ENCODE assay signal across 15 mouse cellular contexts in genomic region chr6:112902791-112903190, GRCm38 (mm10). TPM values are rescaled to one million over a fixed set of nuclear protein-coding genes. Genes with fewer than 3 reads are reported as not detected.
DNase-seq lines count a peak whose midpoint lies in the region; ATAC-seq lines count a peak whose summit lies in the region.
"Had no signal": no experiment of that assay in that cellular context is flagged by ENCODE, and none has a peak within 500 bp of the region (broad histone marks: within the 10 kb centered on the region; RNA-seq: fewer than 3 reads in every experiment).

No protein-coding gene starts in this region.

- no peak overlapping the region for H3K4me3 ChIP-seq in heart, embryonic 12.5 days
- H3K4me3 ChIP-seq in forebrain, embryonic 11.5 days (ENCODE audit: low read depth, low read length): no peak overlapping the region
- no peak overlapping the region for H3K4me3 ChIP-seq in limb, embryonic 10.5 days
- no peak overlapping the region for H3K4me3 ChIP-seq in midbrain, embryonic 16.5 days (ENCODE audit: low read depth, low read length)
- H3K4me3 ChIP-seq: heart, adult 2 months; lung, embryonic 15.5 days had no signal

- H3K4me2 ChIP-seq in heart, embryonic 12.5 days: peak overlapping the region; percentile 43
- peak overlapping the region; percentile 39; the same call in 1 of the 2 replicates for H3K4me2 ChIP-seq in forebrain, embryonic 11.5 days (ENCODE audit: low read depth, low read length, severe bottlenecking)
- peak overlapping the region; percentile 30 for H3K4me2 ChIP-seq in midbrain, embryonic 16.5 days (ENCODE audit: low read length)
- H3K4me2 ChIP-seq: lung, embryonic 15.5 days had no signal

- 3% methylated on average over 4 of the region's 4 CpGs for WGBS in heart, embryonic 12.5 days
- 4% methylated on average over 4 of the region's 4 CpGs for WGBS in forebrain, embryonic 11.5 days
- 31% methylated on average over 4 of the region's 4 CpGs for WGBS in limb, embryonic 10.5 days
- WGBS in midbrain, embryonic 16.5 days: 3% methylated on average over 3 of the region's 4 CpGs

- no peak for DNase-seq in heart, adult 8-10 months (ENCODE audit: low spot score)
- peak; percentile 60 for DNase-seq in forebrain, embryonic 11.5 days (ENCODE audit: low spot score)
- DNase-seq in limb, embryonic 10.5 days (ENCODE audit: low spot score): no peak
- no peak for DNase-seq in thymus, postnatal 14 days
- DNase-seq in thymus, postnatal 36 days: no peak
- no peak for DNase-seq in cerebellum, adult 9-11 months
- DNase-seq: adrenal gland, postnatal 10 days; cerebellum, postnatal 10 days; heart, adult 2 months; kidney, adult 8-10 months; layer of hippocampus, postnatal 36 days; thymus, postnatal 25 days had no signal

- no peaks in the 10 kb centered on the region for H3K9me3 ChIP-seq in heart, embryonic 12.5 days (replicated peaks)
- no peaks in the 10 kb centered on the region for H3K9me3 ChIP-seq in forebrain, embryonic 11.5 days (ENCODE audit: control insufficient read depth, low read length)
- no peaks in the 10 kb centered on the region for H3K9me3 ChIP-seq in limb, embryonic 10.5 days (replicated peaks)
- H3K9me3 ChIP-seq in midbrain, embryonic 16.5 days (replicated peaks; ENCODE audit: control insufficient read depth, low read length, poor library complexity, severe bottlenecking): no peaks in the 10 kb centered on the region
- H3K9me3 ChIP-seq: lung, embryonic 15.5 days had no signal

- H3K4me1 ChIP-seq in heart, embryonic 12.5 days (replicated peaks): peaks cover 19% of the 10 kb centered on the region
- H3K4me1 ChIP-seq in forebrain, embryonic 11.5 days (replicated peaks; ENCODE audit: control insufficient read depth, insufficient read depth, low read length): peaks cover 48% of the 10 kb centered on the region
- H3K4me1 ChIP-seq in limb, embryonic 10.5 days: peaks cover 21% of the 10 kb centered on the region
- H3K4me1 ChIP-seq in midbrain, embryonic 16.5 days (ENCODE audit: control insufficient read depth, insufficient read depth, low read length): peaks cover 59% of the 10 kb centered on the region

- H3K27ac ChIP-seq in heart, embryonic 12.5 days (ENCODE audit: poor library complexity, severe bottlenecking): no peak overlapping the region
- peak overlapping the region; percentile 98 for H3K27ac ChIP-seq in forebrain, embryonic 11.5 days (ENCODE audit: low read depth, low read length)
- H3K27ac ChIP-seq in limb, embryonic 10.5 days: 0 out of 2 replicates have a peak overlapping the region, but pooled peaks have one; percentile 8
- peak overlapping the region; percentile 81 for H3K27ac ChIP-seq in midbrain, embryonic 16.5 days (ENCODE audit: low read length)
- H3K27ac ChIP-seq: heart, adult 2 months; lung, embryonic 15.5 days had no signal

- peaks cover 25% of the 10 kb centered on the region; the same call in 1 of the 2 replicates for H3K27me3 ChIP-seq in heart, embryonic 12.5 days (replicated peaks)
- no peaks in the 10 kb centered on the region for H3K27me3 ChIP-seq in forebrain, embryonic 11.5 days (ENCODE audit: control insufficient read depth, insufficient read depth, low read length)
- no peaks in the 10 kb centered on the region for H3K27me3 ChIP-seq in limb, embryonic 10.5 days (ENCODE audit: low read depth, poor library complexity, severe bottlenecking)
- no peaks in the 10 kb centered on the region for H3K27me3 ChIP-seq in midbrain, embryonic 16.5 days (ENCODE audit: control insufficient read depth, insufficient read depth, low read depth, low read length)
- H3K27me3 ChIP-seq: lung, embryonic 15.5 days had no signal

- no peak for ATAC-seq in heart, embryonic 12.5 days (ENCODE audit: insufficient number of reproducible peaks, low FRiP score)
- ATAC-seq in forebrain, embryonic 11.5 days (replicated peaks; ENCODE audit: low FRiP score): peak; percentile 67
- ATAC-seq in midbrain, embryonic 16.5 days: peak; percentile 59

- no peaks in the 10 kb centered on the region for H3K36me3 ChIP-seq in heart, embryonic 12.5 days
- no peaks in the 10 kb centered on the region for H3K36me3 ChIP-seq in forebrain, embryonic 11.5 days (ENCODE audit: control insufficient read depth, insufficient read depth, low read length)
- H3K36me3 ChIP-seq in limb, embryonic 10.5 days: no peaks in the 10 kb centered on the region
- no peaks in the 10 kb centered on the region for H3K36me3 ChIP-seq in midbrain, embryonic 16.5 days (ENCODE audit: control insufficient read depth, insufficient read depth, low read length)
- H3K36me3 ChIP-seq: lung, embryonic 15.5 days had no signal

- H3K9ac ChIP-seq in heart, embryonic 12.5 days: no peak overlapping the region
- peak overlapping the region; percentile 58 for H3K9ac ChIP-seq in forebrain, embryonic 11.5 days (ENCODE audit: low read length)
- H3K9ac ChIP-seq in midbrain, embryonic 16.5 days (ENCODE audit: low read depth, low read length): no peak overlapping the region
- H3K9ac ChIP-seq: lung, embryonic 15.5 days had no signal

RNA-seq across cellular contexts. Expression of gene Srgap3, which starts 44.3 kb away (rescaled TPM):
- 0.63 and 1.2 TPM in 2 replicates for polyA plus RNA-seq in heart, embryonic 12.5 days (2016; fragmentation: Nextera tagmentation; extraction: Ambion mirVana)
- under 1 TPM; 0.65 to 0.90 (median 0.77) TPM for total RNA-seq in heart, adult 8-10 months (2022)
- 37.8 and 38.5 TPM in 2 replicates for polyA plus RNA-seq in forebrain, embryonic 11.5 days (2014; fragmentation: Nextera tagmentation; extraction: Ambion mirVana)
- polyA plus RNA-seq in limb, embryonic 10.5 days (2016; fragmentation: Nextera tagmentation; extraction: Ambion mirVana): 2.1 and 3.8 TPM in 2 replicates
- 37.4 and 38.6 TPM in 2 replicates for polyA plus RNA-seq in midbrain, embryonic 16.5 days (2015; fragmentation: Nextera tagmentation; extraction: Ambion mirVana)
